Mouse (Mus musculus): ENCODE measurements around the gene Car12. TPM values are rescaled to one million over a fixed set of nuclear protein-coding genes. Genes with fewer than 3 reads are reported as not detected.
A peak's percentile ranks its signal among the peaks of the same experiment; 100 is the strongest.

Gene Car12
- polyA plus RNA-seq, 1 experiment from 2014 or later: 26.0 TPM

DNA sequence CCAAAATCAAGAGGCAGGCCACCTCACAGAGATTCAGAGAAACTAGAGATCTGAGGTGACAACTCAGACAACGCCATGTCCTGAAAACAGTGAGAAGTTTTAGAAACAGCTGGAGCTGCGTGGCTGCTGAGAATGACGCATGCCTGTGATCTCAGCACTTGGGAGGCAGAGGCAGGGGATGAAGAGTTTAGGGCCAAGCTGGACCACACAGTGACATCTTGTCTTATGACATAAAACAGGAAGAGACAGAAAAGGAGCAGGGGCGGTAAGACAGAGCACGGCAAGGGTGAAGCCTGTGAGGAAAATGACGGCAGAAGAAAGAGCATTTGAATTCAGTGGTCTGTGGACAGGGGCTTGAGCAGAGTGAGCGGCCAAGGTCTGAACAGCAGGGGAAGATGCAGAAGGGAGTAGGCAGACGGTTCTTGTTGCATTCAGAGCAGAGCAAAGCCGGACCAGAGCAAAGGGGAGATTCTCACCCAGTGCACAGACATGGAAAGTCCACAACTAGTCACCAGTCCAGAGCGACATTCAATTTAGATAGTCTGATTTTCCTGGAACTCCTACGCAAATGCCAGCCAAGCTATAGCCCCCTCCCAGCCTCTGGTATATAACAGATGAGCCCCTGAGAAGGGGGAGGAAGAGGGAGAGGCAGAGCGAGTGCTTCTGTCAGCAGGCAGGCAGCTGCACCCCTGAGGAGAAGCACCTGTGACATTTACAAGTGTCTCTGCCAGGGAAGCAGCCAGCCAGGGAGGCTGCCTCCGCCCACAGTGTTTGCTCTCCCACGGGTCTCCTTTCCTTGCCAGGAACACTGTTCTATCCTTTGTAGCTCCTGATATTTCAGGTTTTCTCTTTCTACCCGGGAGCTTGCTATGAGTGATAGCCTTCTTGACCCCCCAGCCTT is 19.6 kb downstream of the Car12 start:
- peak overlapping the region; percentile 59 for H3K27ac ChIP-seq (replicated peaks)
- H3K27me3 ChIP-seq: no peaks in the 10 kb centered on the region
- H3K36me3 ChIP-seq: no peaks in the 10 kb centered on the region
- H3K4me1 ChIP-seq: peaks cover 14% of the 10 kb centered on the region
- 0 out of 2 replicates have a peak, but pooled peaks have one; percentile 52 for ATAC-seq (ENCODE audit: insufficient number of reproducible peaks, low FRiP score, low TSS enrichment, low read depth)
- H3K4me3 ChIP-seq (replicated peaks): no peak overlapping the region
- H3K4me2 ChIP-seq (replicated peaks): no peak overlapping the region; the same call in 1 of the 2 replicates
- no peak overlapping the region for H3K9ac ChIP-seq
- 38% methylated on average over 15 of the region's 15 CpGs for WGBS
- no peaks in the 10 kb centered on the region for H3K9me3 ChIP-seq (replicated peaks)

GRCm38 (mm10) chr9:66734568-66734967 is 21.1 kb downstream of the Car12 start:
- Histone ChIP-seq H3K9me3 (replicated peaks) (no peaks in the 10 kb centered on the region), H3K36me3 (no peaks in the 10 kb centered on the region), H3K4me2 (replicated peaks) (no peak overlapping the region), H3K9ac (no peak overlapping the region), H3K27ac (replicated peaks) (no peak overlapping the region), H3K4me1 (peaks cover 14% of the 10 kb centered on the region), H3K4me3 (replicated peaks) (no peak overlapping the region), H3K27me3 (no peaks in the 10 kb centered on the region)
- WGBS: 80% methylated on average over 6 of the region's 6 CpGs
- ATAC-seq (ENCODE audit: insufficient number of reproducible peaks, low FRiP score, low TSS enrichment, low read depth): no peak

DNA sequence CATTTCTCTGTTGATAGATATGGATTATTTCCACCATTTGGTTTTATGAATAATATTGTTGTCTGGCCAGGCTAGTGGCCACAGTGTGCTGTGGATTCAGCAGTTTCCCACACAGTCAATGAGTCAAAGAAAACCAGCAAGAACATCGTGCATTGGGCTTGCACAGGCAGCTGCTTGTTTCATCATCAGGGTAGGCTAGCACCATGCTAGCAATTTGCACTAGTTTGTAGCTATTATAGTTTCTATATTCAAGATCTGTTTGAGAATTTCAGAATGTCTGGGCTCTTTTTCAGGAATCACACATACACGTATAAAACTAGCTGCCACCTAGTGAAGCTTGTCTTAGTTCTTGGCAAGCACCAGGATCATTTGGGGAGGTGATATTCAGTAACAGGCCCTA is 21.6 kb downstream of the Car12 start:
- no peak overlapping the region for H3K9ac ChIP-seq
- WGBS: 78% methylated on average over 2 of the region's 2 CpGs
- no peak for ATAC-seq (ENCODE audit: insufficient number of reproducible peaks, low FRiP score, low TSS enrichment, low read depth)

DNA sequence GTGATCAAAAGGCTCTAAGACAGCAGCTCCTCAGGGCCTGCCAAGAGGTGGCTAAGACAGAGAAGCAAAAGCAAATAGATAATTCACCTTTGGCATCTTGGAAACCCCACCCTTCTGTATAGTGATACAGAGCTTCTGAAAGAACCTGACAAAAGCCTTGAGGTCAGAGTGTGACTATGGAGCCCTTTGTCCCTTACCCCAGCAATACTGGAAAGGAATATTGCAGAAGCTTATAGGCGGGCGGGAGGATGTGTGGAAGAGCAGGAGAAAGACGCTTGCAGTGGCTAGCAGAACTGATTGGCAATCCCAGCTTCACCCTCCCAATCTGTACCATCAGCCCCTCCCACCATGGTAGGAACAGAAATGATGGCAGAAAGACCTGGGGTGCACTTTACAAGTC is 22.5 kb downstream of the Car12 start:
- H3K9ac ChIP-seq: no peak overlapping the region
- H3K27ac ChIP-seq (replicated peaks): no peak overlapping the region
- H3K27me3 ChIP-seq: no peaks in the 10 kb centered on the region
- no peak for ATAC-seq (ENCODE audit: insufficient number of reproducible peaks, low FRiP score, low TSS enrichment, low read depth)
- peaks cover 14% of the 10 kb centered on the region for H3K4me1 ChIP-seq
- H3K9me3 ChIP-seq (replicated peaks): no peaks in the 10 kb centered on the region
- no peaks in the 10 kb centered on the region for H3K36me3 ChIP-seq
- H3K4me2 ChIP-seq (replicated peaks): no peak overlapping the region
- WGBS: 83% methylated on average over 3 of the region's 3 CpGs
- H3K4me3 ChIP-seq (replicated peaks): no peak overlapping the region

More for the DNA sequence above, 21.6 kb downstream of the Car12 start:
- Histone ChIP-seq H3K36me3 (no peaks in the 10 kb centered on the region), H3K4me1 (peaks cover 14% of the 10 kb centered on the region), H3K4me2 (replicated peaks) (no peak overlapping the region), H3K9me3 (replicated peaks) (no peaks in the 10 kb centered on the region), H3K27ac (replicated peaks) (no peak overlapping the region), H3K27me3 (no peaks in the 10 kb centered on the region), H3K4me3 (replicated peaks) (no peak overlapping the region)

DNA sequence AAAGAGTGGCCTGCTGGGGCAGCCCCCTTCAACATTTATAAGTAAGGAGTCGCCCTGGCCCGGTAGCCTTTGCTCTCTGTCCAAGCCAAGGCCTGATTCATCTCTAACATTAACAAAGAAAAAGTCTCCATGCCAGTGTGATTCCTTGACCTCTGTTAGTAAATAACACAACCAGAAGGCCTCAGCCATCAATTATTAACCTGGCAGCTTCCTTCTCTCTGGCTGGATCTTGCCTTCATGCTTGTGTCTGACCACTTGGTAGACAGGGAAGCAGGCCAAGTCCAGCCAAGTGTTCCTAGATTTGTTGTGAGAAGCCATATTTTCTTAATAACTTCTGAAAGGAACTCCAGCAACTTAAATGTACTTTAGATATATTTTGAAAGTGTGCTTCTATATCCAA is 23.1 kb downstream of the Car12 start:
- no peak overlapping the region for H3K27ac ChIP-seq (replicated peaks)
- WGBS: 93% methylated on average over 2 of the region's 2 CpGs

GRCm38 (mm10) chr9:66739516-66739915 is 26.0 kb downstream of the Car12 start:
- H3K4me3 ChIP-seq (replicated peaks): no peak overlapping the region
- no peaks in the 10 kb centered on the region for H3K4me1 ChIP-seq
- no peak overlapping the region for H3K9ac ChIP-seq
- no peaks in the 10 kb centered on the region for H3K36me3 ChIP-seq
- H3K9me3 ChIP-seq (replicated peaks): no peaks in the 10 kb centered on the region
- H3K4me2 ChIP-seq (replicated peaks): no peak overlapping the region
- WGBS: 60% methylated on average over 7 of the region's 7 CpGs
- no peaks in the 10 kb centered on the region for H3K27me3 ChIP-seq
- H3K27ac ChIP-seq (replicated peaks): no peak overlapping the region
- ATAC-seq (ENCODE audit: insufficient number of reproducible peaks, low FRiP score, low TSS enrichment, low read depth): no peak

More for the DNA sequence above, 23.1 kb downstream of the Car12 start:
- H3K9me3 ChIP-seq (replicated peaks): no peaks in the 10 kb centered on the region
- no peaks in the 10 kb centered on the region for H3K27me3 ChIP-seq
- ATAC-seq (ENCODE audit: insufficient number of reproducible peaks, low FRiP score, low TSS enrichment, low read depth): no peak
- no peaks in the 10 kb centered on the region for H3K36me3 ChIP-seq
- no peak overlapping the region for H3K9ac ChIP-seq
- H3K4me1 ChIP-seq: peaks cover 14% of the 10 kb centered on the region
- H3K4me3 ChIP-seq (replicated peaks): no peak overlapping the region
- H3K4me2 ChIP-seq (replicated peaks): no peak overlapping the region

GRCm38 (mm10) chr9:66744531-66744930 is 31.0 kb downstream of the Car12 start:
- Histone ChIP-seq H3K4me1 (no peaks in the 10 kb centered on the region), H3K4me2 (replicated peaks) (no peak overlapping the region), H3K36me3 (no peaks in the 10 kb centered on the region; the same call in 1 of the 2 replicates), H3K4me3 (replicated peaks) (no peak overlapping the region), H3K9me3 (replicated peaks) (no peaks in the 10 kb centered on the region), H3K27ac (replicated peaks) (no peak overlapping the region), H3K27me3 (no peaks in the 10 kb centered on the region), H3K9ac (no peak overlapping the region)
- ATAC-seq (ENCODE audit: insufficient number of reproducible peaks, low FRiP score, low TSS enrichment, low read depth): no peak
- 57% methylated on average over 2 of the region's 2 CpGs for WGBS

DNA sequence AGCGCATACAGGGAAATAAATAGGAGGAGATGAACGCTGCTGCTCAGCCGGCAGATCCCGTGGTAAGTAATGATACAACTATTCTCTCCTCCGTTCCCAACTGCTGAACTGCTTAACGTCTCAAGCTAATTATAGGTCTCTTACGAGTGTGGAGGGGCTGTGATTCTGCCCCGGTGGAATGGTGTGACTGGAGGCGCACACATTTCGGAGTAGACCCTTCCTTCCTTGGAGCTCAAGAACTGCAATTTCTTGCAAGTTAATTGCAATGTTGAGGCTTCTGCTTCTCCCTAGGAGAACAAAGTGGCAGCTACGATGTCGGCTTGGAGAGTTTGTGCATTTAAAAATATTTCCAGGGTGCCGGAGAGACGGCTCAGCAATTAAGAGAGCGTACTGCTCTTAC is 34.9 kb downstream of the Car12 start:
- no peaks in the 10 kb centered on the region for H3K27me3 ChIP-seq
- H3K9ac ChIP-seq: no peak overlapping the region
- no peak overlapping the region for H3K4me3 ChIP-seq (replicated peaks)
- no peaks in the 10 kb centered on the region; the same call in 1 of the 2 replicates for H3K36me3 ChIP-seq
- no peak overlapping the region for H3K27ac ChIP-seq (replicated peaks)
- 67% methylated on average over 15 of the region's 15 CpGs for WGBS
- no peak overlapping the region for H3K4me2 ChIP-seq (replicated peaks)
- no peaks in the 10 kb centered on the region for H3K9me3 ChIP-seq (replicated peaks)
- no peaks in the 10 kb centered on the region for H3K4me1 ChIP-seq
- ATAC-seq (ENCODE audit: insufficient number of reproducible peaks, low FRiP score, low TSS enrichment, low read depth): no peak

DNA sequence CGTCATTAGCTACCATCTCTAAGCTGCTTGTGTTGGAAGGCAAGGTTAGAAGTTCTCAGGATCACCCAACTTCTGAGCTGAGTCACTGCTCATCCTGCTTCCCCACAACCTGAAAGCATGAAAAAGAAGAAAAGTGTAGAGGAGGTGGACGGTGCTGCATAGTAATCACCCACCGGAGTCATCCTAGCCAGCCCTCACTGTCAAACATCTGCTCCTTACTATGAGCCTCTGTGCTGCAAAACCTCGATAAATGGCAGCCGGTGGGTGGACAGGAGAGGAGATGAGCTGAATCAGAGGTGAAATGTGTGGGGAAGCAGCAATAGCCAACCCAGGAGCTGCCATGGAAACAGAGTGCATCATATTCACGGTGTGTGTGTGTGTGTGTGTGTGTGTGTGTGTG is 39.4 kb downstream of the Car12 start:
- H3K27ac ChIP-seq (replicated peaks): no peak overlapping the region
- WGBS: 76% methylated on average over 6 of the region's 6 CpGs

DNA sequence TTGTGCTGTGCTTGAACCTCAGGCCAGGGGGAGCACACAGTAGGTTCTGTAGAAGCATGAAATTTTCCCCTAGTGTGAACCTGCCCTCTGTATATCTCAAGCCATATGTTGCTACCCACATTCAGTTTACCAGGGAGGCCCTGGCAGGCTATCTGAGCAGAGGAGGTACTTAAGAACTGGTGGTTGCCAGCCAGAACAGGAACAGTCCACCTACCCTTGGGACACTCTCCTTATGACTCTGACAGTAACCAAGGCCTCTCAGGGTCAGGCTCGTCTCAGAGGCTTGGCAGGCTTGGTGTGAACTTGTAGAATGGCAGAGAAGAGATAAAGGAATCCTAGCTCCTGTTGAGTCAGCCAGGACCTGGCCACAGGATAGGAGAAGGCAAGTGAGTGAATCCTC is 47.5 kb downstream of the Car12 start:
- no peak overlapping the region for H3K4me2 ChIP-seq (replicated peaks)
- 64% methylated on average over 1 of the region's 1 CpGs for WGBS
- H3K36me3 ChIP-seq: no peaks in the 10 kb centered on the region
- H3K4me3 ChIP-seq (replicated peaks): no peak overlapping the region
- H3K27ac ChIP-seq (replicated peaks): no peak overlapping the region
- no peaks in the 10 kb centered on the region for H3K4me1 ChIP-seq
- H3K9me3 ChIP-seq (replicated peaks): no peaks in the 10 kb centered on the region
- no peak overlapping the region for H3K9ac ChIP-seq
- H3K27me3 ChIP-seq: no peaks in the 10 kb centered on the region
- no peak for ATAC-seq (ENCODE audit: insufficient number of reproducible peaks, low FRiP score, low TSS enrichment, low read depth)

More for the DNA sequence above, 39.4 kb downstream of the Car12 start:
- H3K36me3 ChIP-seq: no peaks in the 10 kb centered on the region
- no peaks in the 10 kb centered on the region for H3K9me3 ChIP-seq (replicated peaks)
- H3K27me3 ChIP-seq: no peaks in the 10 kb centered on the region
- no peak overlapping the region for H3K9ac ChIP-seq
- no peak overlapping the region for H3K4me3 ChIP-seq (replicated peaks)
- no peak overlapping the region for H3K4me2 ChIP-seq (replicated peaks)
- no peaks in the 10 kb centered on the region for H3K4me1 ChIP-seq
- no peak for ATAC-seq (ENCODE audit: insufficient number of reproducible peaks, low FRiP score, low TSS enrichment, low read depth)

- Histone ChIP-seq H3K4me1 (no peaks in the 10 kb centered on the region), H3K4me3 (replicated peaks) (no peak overlapping the region), H3K27ac (replicated peaks) (no peak overlapping the region), H3K9me3 (replicated peaks) (no peaks in the 10 kb centered on the region), H3K36me3 (no peaks in the 10 kb centered on the region), H3K27me3 (no peaks in the 10 kb centered on the region), H3K4me2 (replicated peaks) (no peak overlapping the region), H3K9ac (no peak overlapping the region)
- no peak for ATAC-seq (ENCODE audit: insufficient number of reproducible peaks, low FRiP score, low TSS enrichment, low read depth)
- 87% methylated on average over 1 of the region's 1 CpGs for WGBS
Observed at GRCm38 (mm10) chr9:66768721-66769120, 55.2 kb downstream of the Car12 start.

GRCm38 (mm10) chr9:66769275-66769674 is 55.8 kb downstream of the Car12 start:
- Histone ChIP-seq H3K4me1 (no peaks in the 10 kb centered on the region), H3K4me3 (replicated peaks) (no peak overlapping the region), H3K27me3 (no peaks in the 10 kb centered on the region), H3K27ac (replicated peaks) (no peak overlapping the region), H3K9ac (no peak overlapping the region), H3K4me2 (replicated peaks) (no peak overlapping the region), H3K9me3 (replicated peaks) (no peaks in the 10 kb centered on the region), H3K36me3 (no peaks in the 10 kb centered on the region)
- no peak for ATAC-seq (ENCODE audit: insufficient number of reproducible peaks, low FRiP score, low TSS enrichment, low read depth)
- WGBS: 73% methylated on average over 3 of the region's 3 CpGs
